Mouse (Mus musculus) liver, embryonic 13.5 days (tissue): ENCODE results near the gene Mettl1. TPM values are rescaled to one million over a fixed set of nuclear protein-coding genes. Genes with fewer than 3 reads are reported as not detected.

Experiments
- ATAC-seq: fragments of 200-750 bp; cut with Nextera tagmentation; 2 replicates; pipeline ENCODE4 v1.8.0; 2017; ENCODE audit warnings: low read depth, mild to moderate bottlenecking, moderate number of reproducible peaks, moderate library complexity
- DNase-seq: peaks from one replicate; pipeline ENCODE4 v3.0.0; 2022
- H3K27ac ChIP-seq: fragments of 300-500 bp; sonication (generic); 2 replicates; pipeline ENCODE4 v1.5.1; 2015; ENCODE audit warnings: moderate library complexity, mild to moderate bottlenecking, inconsistent platforms
- H3K27me3 ChIP-seq: fragments of 300-500 bp; sonication (generic); 2 replicates; pipeline ENCODE4 v1.6.1; 2015; ENCODE audit warnings: mild to moderate bottlenecking, inconsistent platforms
- H3K36me3 ChIP-seq: fragments of 300-500 bp; sonication (generic); 2 replicates; pipeline ENCODE4 v1.6.1; 2015; ENCODE audit warnings: mild to moderate bottlenecking, inconsistent platforms
- H3K4me1 ChIP-seq: fragments of 300-500 bp; sonication (generic); replicated peaks from 2 replicates; pipeline ENCODE4 v1.6.1; 2015; ENCODE audit warnings: inconsistent platforms
- H3K4me2 ChIP-seq: fragments of 300-500 bp; sonication (generic); 2 replicates; pipeline ENCODE4 v1.6.1; 2015; ENCODE audit warnings: inconsistent platforms, mild to moderate bottlenecking, moderate library complexity
- H3K4me3 ChIP-seq: fragments of 300-500 bp; sonication (generic); replicated peaks from 2 replicates; pipeline ENCODE4 v1.5.1; 2015; ENCODE audit warnings: mild to moderate bottlenecking, inconsistent platforms
- H3K9ac ChIP-seq: fragments of 300-500 bp; sonication (generic); 2 replicates; pipeline ENCODE4 v1.6.1; 2015; ENCODE audit warnings: mild to moderate bottlenecking, inconsistent platforms
- H3K9me3 ChIP-seq: fragments of 300-500 bp; sonication (generic); replicated peaks from 2 replicates; pipeline ENCODE4 v1.6.1; 2016; ENCODE audit warnings: inconsistent platforms
- WGBS: fragments of 180-500 bp; shearing (Covaris S2); methylation state at CpG from one replicate; pipeline ENCODE4 v1.1.7; 2015; ENCODE audit not compliant: insufficient replicate concordance; 5-methylcytosine and 5-hydroxymethylcytosine counted together
- polyA plus RNA-seq: library from polyadenylated mRNA; unstranded; fragments of >200 nt; fragmentation: Nextera tagmentation; extraction: Ambion mirVana; gene quantifications from 2 replicates; pipeline ENCODE4 v1.2.1, GENCODE M21; 2015

The Mettl1 gene
- polyA plus RNA-seq: 28.3 and 29.5 TPM in 2 replicates

- Histone ChIP-seq H3K9me3 (no peaks in the 10 kb centered on the region), H3K36me3 (peaks cover 23% of the 10 kb centered on the region), H3K9ac (peak within 1 kb of the TSS; percentile 70), H3K4me1 (peaks cover 28% of the 10 kb centered on the region), H3K27me3 (peaks cover 48% of the 10 kb centered on the region), H3K4me3 (peak within 1 kb of the TSS; percentile 78), H3K4me2 (peak within 1 kb of the TSS; percentile 94), H3K27ac (no peak within 1 kb of the TSS; the same call in 1 of the 2 replicates)
- under 1% methylated on average over 28 of the region's 28 CpGs for WGBS
- ATAC-seq (peak; percentile 50), DNase-seq (peak; percentile 28)
Measured at GRCm38 (mm10) chr10:127041274-127041766, at the start of gene Mettl1, which contains the start of gene Eef1akmt3. Mettl1 (plus strand) TSS chr10:127041414. Eef1akmt3 (minus strand) TSS chr10:127041513.

GRCm38 (mm10) chr10:126991676-126992075 lies 49.5 kb upstream of the Mettl1 start:
- Histone ChIP-seq H3K4me2 (no peak overlapping the region), H3K36me3 (peaks cover 48% of the 10 kb centered on the region), H3K9ac (no peak overlapping the region), H3K27ac (no peak overlapping the region), H3K27me3 (no peaks in the 10 kb centered on the region), H3K4me3 (no peak overlapping the region), H3K9me3 (no peaks in the 10 kb centered on the region), H3K4me1 (peaks cover 41% of the 10 kb centered on the region)
- ATAC-seq (no peak), DNase-seq (no peak)
- 70% methylated on average over 3 of the region's 3 CpGs for WGBS

- H3K9me3 ChIP-seq: no peaks in the 10 kb centered on the region
- H3K9ac ChIP-seq: no peak overlapping the region
- no peaks in the 10 kb centered on the region for H3K27me3 ChIP-seq
- H3K36me3 ChIP-seq: peaks cover 63% of the 10 kb centered on the region
- H3K4me2 ChIP-seq: no peak overlapping the region
- no peak for ATAC-seq
- WGBS: 82% methylated on average over 3 of the region's 3 CpGs
- DNase-seq: no peak
- no peak overlapping the region for H3K27ac ChIP-seq
- no peak overlapping the region for H3K4me3 ChIP-seq
- H3K4me1 ChIP-seq: peaks cover 28% of the 10 kb centered on the region
Measured at GRCm38 (mm10) chr10:126993621-126994020, 47.6 kb upstream of the Mettl1 start.

GRCm38 (mm10) chr10:126997340-126998113 lies 43.7 kb upstream of the Mettl1 start:
- H3K4me2 ChIP-seq: no peak overlapping the region
- H3K4me3 ChIP-seq: no peak overlapping the region
- H3K36me3 ChIP-seq: peaks cover 57% of the 10 kb centered on the region
- H3K9ac ChIP-seq: no peak overlapping the region
- ATAC-seq: no peak
- H3K27me3 ChIP-seq: no peaks in the 10 kb centered on the region
- DNase-seq: no peak
- no peaks in the 10 kb centered on the region for H3K9me3 ChIP-seq
- H3K27ac ChIP-seq: no peak overlapping the region
- peaks cover 9% of the 10 kb centered on the region for H3K4me1 ChIP-seq
- 55% methylated on average over 13 of the region's 13 CpGs for WGBS

- H3K4me2 ChIP-seq: no peak within 1 kb of the TSS
- DNase-seq (no peak), ATAC-seq (no peak)
- H3K36me3 ChIP-seq: peaks cover 27% of the 10 kb centered on the region
- peaks cover 9% of the 10 kb centered on the region for H3K4me1 ChIP-seq
- 76% methylated on average over 5 of the region's 5 CpGs for WGBS
- no peak within 1 kb of the TSS for H3K27ac ChIP-seq
- no peaks in the 10 kb centered on the region for H3K27me3 ChIP-seq
- H3K4me3 ChIP-seq: no peak within 1 kb of the TSS
- H3K9me3 ChIP-seq: no peaks in the 10 kb centered on the region
- H3K9ac ChIP-seq: no peak within 1 kb of the TSS
Measured at GRCm38 (mm10) chr10:127000529-127000928, 40.7 kb upstream of the Mettl1 start, which contains the start of gene Avil. Avil (plus strand) TSS chr10:127000709.

- ATAC-seq: no peak
- Histone ChIP-seq H3K36me3 (peaks cover 20% of the 10 kb centered on the region), H3K9me3 (no peaks in the 10 kb centered on the region), H3K4me2 (no peak overlapping the region), H3K4me3 (no peak overlapping the region), H3K27ac (no peak overlapping the region), H3K27me3 (no peaks in the 10 kb centered on the region), H3K9ac (no peak overlapping the region), H3K4me1 (peaks cover 9% of the 10 kb centered on the region)
- DNase-seq: no peak
- WGBS: 69% methylated on average over 9 of the region's 9 CpGs
Measured at GRCm38 (mm10) chr10:127001297-127001696, 39.9 kb upstream of the Mettl1 start.

GRCm38 (mm10) chr10:127002056-127002455 lies 39.2 kb upstream of the Mettl1 start:
- WGBS: 61% methylated on average over 1 of the region's 1 CpGs
- Histone ChIP-seq H3K9ac (no peak overlapping the region), H3K36me3 (peaks cover 20% of the 10 kb centered on the region), H3K4me2 (no peak overlapping the region), H3K27me3 (no peaks in the 10 kb centered on the region), H3K4me1 (peaks cover 9% of the 10 kb centered on the region), H3K9me3 (no peaks in the 10 kb centered on the region), H3K27ac (no peak overlapping the region), H3K4me3 (no peak overlapping the region)
- ATAC-seq: no peak
- no peak for DNase-seq

GRCm38 (mm10) chr10:127002765-127003164 lies 38.4 kb upstream of the Mettl1 start:
- no peak for ATAC-seq
- no peaks in the 10 kb centered on the region for H3K9me3 ChIP-seq
- no peak overlapping the region for H3K4me3 ChIP-seq
- no peak overlapping the region for H3K27ac ChIP-seq
- H3K9ac ChIP-seq: no peak overlapping the region
- H3K4me1 ChIP-seq: 0 out of 2 replicates have a peak, but pooled peaks cover 3% of the 10 kb centered on the region
- DNase-seq: no peak
- H3K4me2 ChIP-seq: no peak overlapping the region
- WGBS: 55% methylated on average over 5 of the region's 5 CpGs
- peaks cover 13% of the 10 kb centered on the region for H3K36me3 ChIP-seq
- H3K27me3 ChIP-seq: no peaks in the 10 kb centered on the region

GRCm38 (mm10) chr10:127003334-127003733 lies 37.9 kb upstream of the Mettl1 start:
- H3K9me3 ChIP-seq: no peaks in the 10 kb centered on the region
- peaks cover 8% of the 10 kb centered on the region for H3K36me3 ChIP-seq
- DNase-seq (no peak), ATAC-seq (no peak)
- no peaks in the 10 kb centered on the region for H3K27me3 ChIP-seq
- 72% methylated on average over 8 of the region's 8 CpGs for WGBS
- H3K27ac ChIP-seq: no peak overlapping the region
- 0 out of 2 replicates have a peak, but pooled peaks cover 3% of the 10 kb centered on the region for H3K4me1 ChIP-seq
- H3K4me2 ChIP-seq: no peak overlapping the region
- H3K4me3 ChIP-seq: no peak overlapping the region
- H3K9ac ChIP-seq: no peak overlapping the region

GRCm38 (mm10) chr10:127003806-127004205 lies 37.4 kb upstream of the Mettl1 start:
- no peak overlapping the region for H3K9ac ChIP-seq
- WGBS: 62% methylated on average over 7 of the region's 7 CpGs
- H3K4me3 ChIP-seq: no peak overlapping the region
- no peak for ATAC-seq
- peaks cover 4% of the 10 kb centered on the region; the same call in 1 of the 2 replicates for H3K36me3 ChIP-seq
- DNase-seq: no peak
- 0 out of 2 replicates have a peak, but pooled peaks cover 3% of the 10 kb centered on the region for H3K4me1 ChIP-seq
- H3K27me3 ChIP-seq: no peaks in the 10 kb centered on the region
- no peaks in the 10 kb centered on the region for H3K9me3 ChIP-seq
- H3K4me2 ChIP-seq: no peak overlapping the region
- H3K27ac ChIP-seq: no peak overlapping the region

GRCm38 (mm10) chr10:127016488-127016887 lies 24.7 kb upstream of the Mettl1 start:
- DNase-seq (no peak), ATAC-seq (no peak)
- Histone ChIP-seq H3K36me3 (no peaks in the 10 kb centered on the region), H3K4me1 (0 out of 2 replicates have a peak, but pooled peaks cover 4% of the 10 kb centered on the region), H3K9ac (no peak overlapping the region), H3K27ac (no peak overlapping the region), H3K4me3 (no peak overlapping the region), H3K9me3 (no peaks in the 10 kb centered on the region), H3K4me2 (no peak overlapping the region), H3K27me3 (peaks cover 3% of the 10 kb centered on the region; the same call in 1 of the 2 replicates)
- 49% methylated on average over 5 of the region's 5 CpGs for WGBS
